Mouse (Mus musculus) G1E (cell line): ENCODE results near the gene Gmds.

Experiments
- CTCF ChIP-seq: IDR thresholded peaks from 2 replicates; pipeline ENCODE4 v1.5.1; 2012; ENCODE audit warnings: low read depth, low read length, inconsistent platforms, mixed read lengths
- TAL1 ChIP-seq: conservative IDR thresholded peaks from 2 replicates; pipeline ENCODE4 v1.6.1; 2012; ENCODE audit warnings: low read depth, low read length, inconsistent platforms, mixed read lengths

- TF ChIP-seq CTCF (no peak), TAL1 (no peak)
Observed at GRCm38 (mm10) chr13:32272937-32273496, 65.5 kb downstream of the Gmds start.
